Mouse (Mus musculus) myocyte (in vitro differentiated cells): ENCODE results near the gene Timm10b.

ENCODE experiments used
- CEBPB ChIP-seq: IDR thresholded peaks from 2 replicates; pipeline ENCODE4 v1.6.1; 2011; ENCODE audit warnings: mild to moderate bottlenecking, moderate library complexity; ENCODE audit not compliant: poor library complexity, insufficient read depth, severe bottlenecking
- MAX ChIP-seq: IDR thresholded peaks from one replicate; pipeline ENCODE4 v1.6.1; 2011; ENCODE audit warnings: low read depth, mild to moderate bottlenecking, control low read depth
- MYOD1 ChIP-seq, 3 experiments: IDR thresholded peaks; one replicate each; pipeline ENCODE4 v1.6.1; 2011; ENCODE audit warnings: control low read depth in 2 of 3, low read depth in 2 of 3, mild to moderate bottlenecking in 2 of 3, moderate library complexity in 1 of 3; ENCODE audit not compliant: insufficient read length in 2 of 3, control insufficient read depth in 1 of 3
- MYOG ChIP-seq, 3 experiments: IDR thresholded peaks; one replicate each; pipeline ENCODE4 v1.6.1; 2011; ENCODE audit warnings: control low read depth in 2 of 3, low read depth in 2 of 3, mild to moderate bottlenecking in 2 of 3; ENCODE audit not compliant: insufficient read length in 2 of 3, control insufficient read depth in 1 of 3, insufficient read depth in 1 of 3
- POLR2A ChIP-seq: IDR thresholded peaks from one replicate; pipeline ENCODE4 v1.6.1; 2011; ENCODE audit warnings: low read depth, mild to moderate bottlenecking, control low read depth, moderate library complexity; ENCODE audit not compliant: insufficient read length
- POLR2AphosphoS2 ChIP-seq: IDR thresholded peaks from one replicate; pipeline ENCODE4 v1.6.1; 2011; ENCODE audit warnings: low read depth, control low read depth; ENCODE audit not compliant: insufficient read length
- REST ChIP-seq: IDR thresholded peaks from one replicate; pipeline ENCODE4 v1.6.1; 2011; ENCODE audit warnings: mild to moderate bottlenecking, control low read depth, moderate library complexity; ENCODE audit not compliant: insufficient read depth, insufficient read length
- TCF12 ChIP-seq: IDR thresholded peaks from one replicate; pipeline ENCODE4 v1.6.1; 2011; ENCODE audit warnings: mild to moderate bottlenecking, control low read depth; ENCODE audit not compliant: poor library complexity, insufficient read depth, severe bottlenecking
- TCF3 ChIP-seq: IDR thresholded peaks from one replicate; pipeline ENCODE4 v1.6.1; 2011; ENCODE audit warnings: low read depth, control low read depth; ENCODE audit not compliant: insufficient read length
- USF1 ChIP-seq: IDR thresholded peaks from one replicate; pipeline ENCODE4 v1.6.1; 2011; ENCODE audit warnings: low read depth, mild to moderate bottlenecking, control low read depth, moderate library complexity

- TF ChIP-seq POLR2AphosphoS2, result no peak
- no peak for TF ChIP-seq MAX
- TF ChIP-seq POLR2A, result no peak
- TF ChIP-seq MYOD1 (IDR thresholded peaks at IDR 0.05; ENCODE audit: control insufficient read depth in 1 of 3, insufficient read length in 2 of 3, low read depth in 2 of 3), result no peak
- TF ChIP-seq MYOG (IDR thresholded peaks at IDR 0.05; ENCODE audit: control insufficient read depth in 1 of 3, insufficient read depth in 1 of 3, insufficient read length in 2 of 3, low read depth in 2 of 3), result no peak
- TF ChIP-seq USF1, result no peak
- no peak for TF ChIP-seq TCF3
- no peak for TF ChIP-seq TCF12
- TF ChIP-seq CEBPB, result no peak
- no peak for TF ChIP-seq REST
Observed at GRCm38 (mm10) chr7:105608467-105608866, 31.4 kb upstream of the Timm10b start.
